Mouse (Mus musculus) forebrain, embryonic 14.5 days (tissue): ENCODE results near the gene Plin1. TPM values are rescaled to one million over a fixed set of nuclear protein-coding genes. Genes with fewer than 3 reads are reported as not detected.

Experiments
- ATAC-seq: fragments of 200-750 bp; cut with Nextera tagmentation; 2 replicates; pipeline ENCODE4 v1.8.0; 2017; ENCODE audit warnings: mild to moderate bottlenecking, moderate library complexity
- DNase-seq: peaks from one replicate; pipeline ENCODE4 v3.0.0-alpha.2; 2015; ENCODE audit warnings: low spot score
- H3K27ac ChIP-seq: fragments of 300-500 bp; sonication (generic); 2 replicates; pipeline ENCODE4 v1.5.1; 2014; ENCODE audit warnings: low read depth, mild to moderate bottlenecking, control low read depth, low read length, moderate library complexity
- H3K27me3 ChIP-seq: fragments of 300-500 bp; sonication (generic); replicated peaks from 2 replicates; pipeline ENCODE4 v1.6.1; 2014; ENCODE audit warnings: low read length, control low read depth, mixed read lengths; ENCODE audit not compliant: control insufficient read depth, insufficient read depth
- H3K36me3 ChIP-seq: fragments of 300-500 bp; sonication (generic); 2 replicates; pipeline ENCODE4 v1.6.1; 2014; ENCODE audit warnings: low read length, control low read depth; ENCODE audit not compliant: control insufficient read depth, insufficient read depth
- H3K4me1 ChIP-seq: fragments of 300-500 bp; sonication (generic); 2 replicates; pipeline ENCODE4 v1.6.1; 2014; ENCODE audit warnings: antibody characterized with exemption, low read length, control low read depth; ENCODE audit not compliant: control insufficient read depth, insufficient read depth
- H3K4me2 ChIP-seq: fragments of 300-500 bp; sonication (generic); 2 replicates; pipeline ENCODE4 v1.6.1; 2014; ENCODE audit warnings: mild to moderate bottlenecking, control low read depth, low read length
- H3K4me3 ChIP-seq: fragments of 300-500 bp; sonication (generic); 2 replicates; pipeline ENCODE4 v1.5.1; 2014; ENCODE audit warnings: low read depth, low read length, control low read depth
- H3K9ac ChIP-seq: fragments of 300-500 bp; sonication (generic); 2 replicates; pipeline ENCODE4 v1.6.1; 2014; ENCODE audit warnings: mild to moderate bottlenecking, low read length, control low read depth, moderate library complexity
- H3K9me3 ChIP-seq: fragments of 300-500 bp; sonication (generic); replicated peaks from 2 replicates; pipeline ENCODE4 v1.6.1; 2016; ENCODE audit warnings: low read length, control low read depth, mixed read lengths; ENCODE audit not compliant: control insufficient read depth
- WGBS: fragments of 180-500 bp; shearing (Covaris S2); extraction: QIAGEN DNeasy Blood & Tissue Kit; methylation state at CpG from one replicate; pipeline ENCODE4 v1.1.7; 2014; 5-methylcytosine and 5-hydroxymethylcytosine counted together
- polyA plus RNA-seq: library from polyadenylated mRNA; unstranded; fragments of >200 nt; fragmentation: Nextera tagmentation; extraction: Ambion mirVana; gene quantifications from 2 replicates; pipeline ENCODE4 v1.2.1, GENCODE M21; 2014

Gene Plin1
- polyA plus RNA-seq, 1 experiment from 2014 or later: not detected

DNA sequence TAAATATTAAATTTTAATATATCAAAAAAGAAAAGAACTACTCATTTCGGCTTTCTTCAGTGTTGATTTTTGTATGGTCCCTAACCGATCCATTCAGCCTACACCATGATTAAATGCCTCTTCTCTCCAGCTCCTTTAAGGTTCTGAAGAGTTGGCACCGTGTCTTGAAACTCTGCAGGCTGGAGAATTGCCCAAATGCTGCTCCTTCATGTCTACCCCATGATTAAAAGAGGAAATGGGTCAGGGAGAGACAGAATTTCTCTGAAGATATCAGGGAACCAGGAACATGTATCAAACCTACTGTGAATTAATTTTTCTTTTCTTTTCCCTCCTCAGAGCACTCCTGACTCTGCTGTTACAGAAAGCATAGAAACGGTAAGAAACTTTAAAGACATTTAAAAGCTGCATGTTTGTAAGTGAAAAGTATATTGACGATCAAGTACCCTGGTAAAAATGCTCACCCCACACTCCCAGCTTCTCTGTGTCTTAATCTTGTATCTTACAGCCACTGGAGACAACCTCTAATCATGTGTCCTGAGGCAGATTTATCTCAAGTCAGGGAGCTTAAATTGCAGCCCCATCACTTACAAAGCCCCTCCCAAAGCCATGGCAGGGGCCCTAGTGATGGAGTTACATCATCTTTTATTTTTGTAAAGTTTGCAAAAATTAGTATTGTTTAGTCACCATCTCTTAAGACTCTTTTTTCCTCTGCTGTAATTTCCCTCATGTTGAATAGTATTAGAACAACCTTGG is 28.6 kb upstream of the Plin1 start:
- Histone ChIP-seq H3K27ac (no peak overlapping the region), H3K36me3 (no peaks in the 10 kb centered on the region), H3K9me3 (no peaks in the 10 kb centered on the region), H3K27me3 (no peaks in the 10 kb centered on the region), H3K9ac (no peak overlapping the region), H3K4me3 (no peak overlapping the region), H3K4me1 (no peaks in the 10 kb centered on the region), H3K4me2 (no peak overlapping the region)
- ATAC-seq (no peak), DNase-seq (no peak)
- WGBS: 77% methylated on average over 5 of the region's 5 CpGs

DNA sequence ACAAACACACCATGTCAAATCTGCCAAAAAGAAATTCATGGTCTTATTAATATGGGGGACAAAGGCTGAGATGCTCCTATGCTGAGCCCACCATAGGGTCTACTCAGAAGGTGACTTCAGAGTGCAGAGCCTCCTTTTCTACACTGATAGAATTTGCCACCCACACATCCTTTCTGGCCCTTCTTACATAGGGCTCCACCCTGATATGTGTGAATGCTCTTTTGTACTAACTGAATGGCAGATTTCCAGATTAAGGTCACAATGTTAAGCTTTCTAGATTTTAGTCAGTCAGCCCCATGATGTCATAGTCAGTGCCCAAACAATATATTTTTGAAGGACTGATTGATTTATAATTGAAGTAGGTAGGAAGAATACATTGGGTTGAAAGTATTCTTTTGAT is 27.1 kb upstream of the Plin1 start:
- H3K27me3 ChIP-seq: no peaks in the 10 kb centered on the region
- no peak overlapping the region for H3K27ac ChIP-seq
- DNase-seq (no peak), ATAC-seq (no peak)
- H3K9me3 ChIP-seq: no peaks in the 10 kb centered on the region
- H3K4me3 ChIP-seq: no peak overlapping the region
- no peaks in the 10 kb centered on the region for H3K36me3 ChIP-seq
- H3K4me2 ChIP-seq: no peak overlapping the region
- no peak overlapping the region for H3K9ac ChIP-seq
- H3K4me1 ChIP-seq: no peaks in the 10 kb centered on the region

DNA sequence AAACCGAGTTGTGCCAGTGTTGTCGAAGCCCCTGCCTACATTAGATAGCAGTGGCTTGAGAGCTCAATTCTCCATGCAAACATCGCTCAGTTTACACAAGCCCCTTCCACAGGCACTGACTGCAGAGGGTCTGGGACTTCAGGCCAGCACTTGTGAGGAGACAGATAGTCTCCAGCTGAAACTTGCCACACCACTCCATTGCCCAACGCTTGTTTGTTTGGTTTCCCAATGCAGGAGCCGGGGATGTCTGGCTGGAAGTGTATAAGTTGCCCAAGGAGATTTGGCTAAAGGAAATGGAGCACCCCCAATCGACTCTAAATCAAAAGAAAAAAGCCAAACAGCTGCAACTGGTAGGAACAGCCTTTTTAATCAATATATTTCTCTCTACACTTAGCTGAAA is 25.5 kb upstream of the Plin1 start:
- no peaks in the 10 kb centered on the region for H3K9me3 ChIP-seq
- H3K4me3 ChIP-seq: no peak overlapping the region
- no peaks in the 10 kb centered on the region for H3K27me3 ChIP-seq
- WGBS: 85% methylated on average over 6 of the region's 6 CpGs
- ATAC-seq (no peak), DNase-seq (no peak)
- no peak overlapping the region for H3K9ac ChIP-seq
- no peaks in the 10 kb centered on the region for H3K4me1 ChIP-seq
- no peaks in the 10 kb centered on the region for H3K36me3 ChIP-seq
- H3K4me2 ChIP-seq: no peak overlapping the region
- H3K27ac ChIP-seq: no peak overlapping the region

DNA sequence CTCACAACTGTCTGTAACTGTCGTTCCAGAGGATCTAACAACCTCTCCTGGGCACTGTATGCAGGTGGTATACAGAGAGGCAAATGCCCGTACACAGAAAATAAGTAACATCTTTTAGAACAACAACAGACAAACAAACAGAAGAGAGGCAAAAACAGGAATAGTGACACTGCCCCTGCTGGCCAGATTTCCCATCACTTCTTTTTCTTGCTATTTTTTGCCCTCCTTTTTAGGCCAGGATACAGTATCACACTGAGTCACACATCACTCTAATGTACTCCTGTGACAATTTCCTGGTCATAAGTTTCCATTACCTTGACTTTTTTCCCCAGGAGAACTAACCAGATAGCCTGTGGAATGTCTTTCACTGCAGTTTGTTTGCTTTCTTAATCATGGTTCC is 23.6 kb upstream of the Plin1 start:
- ATAC-seq (no peak), DNase-seq (no peak)
- Histone ChIP-seq H3K27ac (no peak overlapping the region), H3K4me3 (no peak overlapping the region), H3K9ac (no peak overlapping the region), H3K4me2 (no peak overlapping the region), H3K36me3 (no peaks in the 10 kb centered on the region), H3K9me3 (no peaks in the 10 kb centered on the region), H3K4me1 (no peaks in the 10 kb centered on the region), H3K27me3 (no peaks in the 10 kb centered on the region)
- WGBS: 49% methylated on average over 2 of the region's 2 CpGs

DNA sequence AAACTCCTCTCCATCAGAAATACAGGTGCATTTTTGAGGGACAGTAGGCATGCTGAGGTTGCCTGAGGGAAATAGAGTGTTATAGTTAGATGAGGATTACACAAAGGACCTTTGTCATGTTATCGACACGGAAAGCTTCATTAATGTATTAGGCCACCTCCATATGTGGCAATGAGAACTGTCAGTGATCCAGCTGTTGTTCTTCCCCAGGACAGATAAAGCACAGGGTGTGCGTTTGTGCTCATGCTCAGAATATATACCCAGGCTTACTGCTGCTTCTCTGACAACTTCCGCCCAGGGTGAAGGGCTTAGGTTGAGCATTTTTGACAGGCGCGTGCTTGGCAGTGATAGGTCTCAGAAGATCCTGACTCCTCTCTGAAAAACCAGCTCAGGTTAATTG is 16.8 kb upstream of the Plin1 start:
- 88% methylated on average over 6 of the region's 6 CpGs for WGBS
- no peaks in the 10 kb centered on the region for H3K27me3 ChIP-seq
- ATAC-seq (no peak), DNase-seq (no peak)
- no peaks in the 10 kb centered on the region for H3K9me3 ChIP-seq
- H3K36me3 ChIP-seq: no peaks in the 10 kb centered on the region
- no peak overlapping the region for H3K4me2 ChIP-seq
- H3K9ac ChIP-seq: no peak overlapping the region
- H3K4me1 ChIP-seq: no peaks in the 10 kb centered on the region
- no peak overlapping the region for H3K27ac ChIP-seq
- no peak overlapping the region for H3K4me3 ChIP-seq

DNA sequence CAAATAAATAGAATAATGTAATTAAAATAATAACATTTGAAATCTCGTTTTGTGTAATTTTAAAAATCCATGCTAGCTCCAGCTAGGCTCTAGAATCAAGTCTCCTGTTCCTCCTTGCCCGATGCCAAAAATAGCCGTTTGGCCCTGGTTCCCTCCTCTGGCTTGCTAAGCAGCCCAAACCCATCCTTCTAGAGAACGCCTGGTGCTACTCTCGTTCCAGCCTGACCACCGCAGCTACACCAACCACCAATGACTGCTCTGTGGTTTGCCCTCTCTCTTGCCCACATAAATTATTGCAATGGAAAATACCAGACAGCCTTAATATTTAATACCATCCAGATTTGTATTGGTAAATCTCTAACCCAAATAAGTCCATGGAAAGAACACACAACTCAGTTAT is 15.0 kb upstream of the Plin1 start:
- 83% methylated on average over 6 of the region's 6 CpGs for WGBS
- ATAC-seq: no peak
- no peak overlapping the region for H3K4me2 ChIP-seq

DNA sequence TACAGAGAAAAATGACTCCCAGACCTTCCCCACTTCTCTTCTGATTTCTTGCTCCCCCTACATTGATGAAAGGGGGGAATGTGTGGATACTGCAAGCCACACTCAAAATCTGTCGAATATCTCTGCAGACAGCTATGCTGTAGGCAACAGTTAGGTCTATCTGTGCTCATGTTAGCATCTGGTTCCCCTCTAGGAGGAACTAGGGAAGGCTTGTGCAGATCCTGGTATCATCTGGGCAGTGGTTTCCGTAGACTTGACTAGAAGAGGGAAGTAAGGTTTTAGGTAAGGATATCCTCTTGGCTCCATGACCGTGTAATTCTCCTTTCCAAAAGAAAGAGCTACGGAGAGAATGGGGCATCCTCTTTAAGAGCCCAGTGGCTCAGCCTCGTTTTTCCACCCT is 11.9 kb upstream of the Plin1 start:
- Histone ChIP-seq H3K4me3 (no peak overlapping the region), H3K4me2 (no peak overlapping the region), H3K36me3 (no peaks in the 10 kb centered on the region), H3K27ac (no peak overlapping the region), H3K4me1 (peaks cover 6% of the 10 kb centered on the region), H3K9ac (no peak overlapping the region), H3K27me3 (no peaks in the 10 kb centered on the region), H3K9me3 (no peaks in the 10 kb centered on the region)
- 86% methylated on average over 5 of the region's 5 CpGs for WGBS
- ATAC-seq: no peak
- no peak for DNase-seq

More for the DNA sequence above, 15.0 kb upstream of the Plin1 start:
- DNase-seq: no peak
- H3K36me3 ChIP-seq: no peaks in the 10 kb centered on the region
- H3K27ac ChIP-seq: no peak overlapping the region
- H3K9ac ChIP-seq: no peak overlapping the region
- H3K27me3 ChIP-seq: no peaks in the 10 kb centered on the region
- H3K4me3 ChIP-seq: no peak overlapping the region
- no peaks in the 10 kb centered on the region for H3K9me3 ChIP-seq
- H3K4me1 ChIP-seq: peaks cover 3% of the 10 kb centered on the region

DNA sequence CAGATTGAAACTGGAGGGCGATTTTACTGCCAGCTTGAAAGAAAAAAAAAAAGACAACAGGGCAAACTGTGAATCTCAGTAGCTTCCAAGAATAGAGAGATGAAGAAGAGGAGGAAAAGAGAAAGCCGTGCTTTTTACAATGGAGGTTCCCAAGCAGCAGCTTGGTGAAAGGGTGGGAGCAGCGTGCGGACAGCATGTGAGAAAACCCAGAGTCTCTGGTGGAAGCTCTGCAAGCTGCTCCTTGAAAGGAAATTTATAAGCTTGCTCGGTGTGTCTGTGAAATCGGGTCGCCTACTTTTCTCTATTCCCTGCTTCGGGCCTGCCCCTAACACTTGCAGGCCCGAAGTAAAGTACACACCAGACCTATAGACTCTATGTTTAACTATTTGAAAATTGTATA is 11.3 kb upstream of the Plin1 start:
- no peak overlapping the region for H3K4me2 ChIP-seq
- peaks cover 6% of the 10 kb centered on the region for H3K4me1 ChIP-seq
- no peaks in the 10 kb centered on the region for H3K9me3 ChIP-seq
- H3K4me3 ChIP-seq: no peak overlapping the region
- WGBS: 91% methylated on average over 9 of the region's 9 CpGs
- ATAC-seq (no peak), DNase-seq (no peak)
- no peaks in the 10 kb centered on the region for H3K36me3 ChIP-seq
- no peak overlapping the region for H3K9ac ChIP-seq
- H3K27ac ChIP-seq: no peak overlapping the region
- no peaks in the 10 kb centered on the region for H3K27me3 ChIP-seq

DNA sequence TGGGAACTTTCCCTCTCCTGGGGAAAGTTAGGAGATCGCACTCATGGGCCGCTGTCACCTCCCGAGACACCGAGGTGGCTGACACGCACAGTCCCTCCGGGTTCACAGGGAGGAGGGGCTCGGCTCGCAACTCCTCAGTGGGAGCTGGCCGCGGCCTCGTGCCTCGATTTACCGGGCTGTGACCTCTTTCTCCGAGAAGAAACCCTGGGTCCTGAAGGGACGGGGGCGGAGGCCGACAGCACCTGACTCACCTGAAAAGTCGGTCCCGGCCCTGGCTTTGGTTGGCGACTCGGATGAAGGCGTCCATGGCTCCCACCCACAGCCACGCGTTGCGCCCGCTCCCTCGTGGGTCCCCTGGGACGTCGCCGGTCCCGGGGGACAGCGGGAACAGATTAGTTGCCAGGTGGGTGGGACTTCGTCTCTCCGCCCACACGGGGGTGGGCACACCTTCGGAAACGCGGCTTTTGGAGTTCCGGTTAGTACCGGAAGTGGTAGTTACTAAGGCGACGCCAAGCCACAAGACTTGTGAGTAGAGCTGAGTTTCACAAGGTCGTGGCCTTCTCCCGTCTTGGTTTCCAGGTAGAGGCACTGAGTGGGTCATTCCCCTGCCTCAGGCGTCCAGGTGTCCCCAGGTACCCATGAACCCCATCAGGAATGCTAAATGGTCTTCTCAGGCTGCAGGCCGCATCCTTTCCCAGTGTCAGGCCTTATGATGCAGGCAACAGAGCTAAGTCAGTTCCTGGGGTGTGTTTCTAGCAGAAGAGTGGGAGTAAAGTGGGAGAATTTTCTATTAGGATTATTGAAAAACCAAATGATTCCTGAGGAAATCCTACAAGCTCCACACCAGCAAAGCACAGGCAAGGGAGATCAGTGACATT is 10.2 kb upstream of the Plin1 start, which contains the start of the genes Pex11a and Wdr93:
Gene Pex11a, minus strand, starts transcription at position 473 of the 878 bp plus-strand sequence.
Gene Wdr93, plus strand, starts transcription at position 505 of the 878 bp plus-strand sequence.
- no peak within 1 kb of the TSS for H3K27ac ChIP-seq
- H3K27me3 ChIP-seq: no peaks in the 10 kb centered on the region
- H3K9ac ChIP-seq: peak within 1 kb of the TSS; percentile 70
- no peaks in the 10 kb centered on the region for H3K9me3 ChIP-seq
- peak within 1 kb of the TSS; percentile 97 for H3K4me2 ChIP-seq
- DNase-seq (peak; percentile 93), ATAC-seq (peak; percentile 93)
- H3K36me3 ChIP-seq: no peaks in the 10 kb centered on the region
- H3K4me1 ChIP-seq: peaks cover 6% of the 10 kb centered on the region
- WGBS: 3% methylated on average over 46 of the region's 46 CpGs
- H3K4me3 ChIP-seq: peak within 1 kb of the TSS; percentile 69
